Mouse (Mus musculus): ENCODE data around the gene Tex19.2.
A peak's percentile ranks its signal among the peaks of the same experiment; 100 is the strongest.

Tex19.2 gene

GRCm38 (mm10) chr11:121118577-121118976 is at the start of gene Tex19.2:
Gene Tex19.2 (minus strand): TSS chr11:121118677.
- DNase-seq (ENCODE audit: low spot score in 2 of 2), result no peak

- no peak for DNase-seq (ENCODE audit: low spot score in 2 of 2)
These were observed 45.3 kb upstream of the Tex19.2 start for GRCm38 (mm10) chr11:121163751-121164150.

- DNase-seq (ENCODE audit: low spot score in 2 of 2), result no peak
These were observed 42.3 kb upstream of the Tex19.2 start for GRCm38 (mm10) chr11:121160636-121161346.

GRCm38 (mm10) chr11:121159971-121160370 is 41.5 kb upstream of the Tex19.2 start, which contains the start of gene Uts2r:
Gene Uts2r (plus strand): TSS chr11:121160271.
- no peak for DNase-seq (ENCODE audit: low spot score in 2 of 2)

DNA sequence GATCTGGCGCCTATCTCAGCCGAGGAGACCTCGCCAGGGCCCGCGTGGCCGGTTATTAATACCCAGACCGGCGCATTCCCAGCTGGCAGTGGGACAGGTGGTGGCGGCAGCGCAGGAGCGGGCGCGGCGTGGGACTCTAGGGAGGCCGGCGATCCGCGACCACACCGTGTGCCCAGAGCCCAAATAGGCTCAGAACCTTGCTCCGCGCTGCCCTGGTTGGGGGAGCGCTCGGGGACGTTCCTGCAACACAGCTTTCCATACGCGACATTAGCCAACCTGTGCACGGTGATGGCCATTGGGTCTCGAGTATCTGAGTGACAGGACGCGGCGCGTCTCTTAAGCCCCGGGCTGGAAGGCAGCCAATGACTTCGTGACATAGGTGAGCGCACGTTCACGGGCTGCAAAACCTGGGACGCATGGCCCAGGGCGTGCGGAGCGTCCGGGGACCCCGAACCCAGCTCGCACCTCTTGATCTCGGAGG is 38.0 kb upstream of the Tex19.2 start:
- DNase-seq (ENCODE audit: low spot score in 2 of 2), result no peak

- DNase-seq (ENCODE audit: low spot score in 2 of 2), result no peak
These were observed 35.7 kb upstream of the Tex19.2 start for GRCm38 (mm10) chr11:121154203-121154602.

DNA sequence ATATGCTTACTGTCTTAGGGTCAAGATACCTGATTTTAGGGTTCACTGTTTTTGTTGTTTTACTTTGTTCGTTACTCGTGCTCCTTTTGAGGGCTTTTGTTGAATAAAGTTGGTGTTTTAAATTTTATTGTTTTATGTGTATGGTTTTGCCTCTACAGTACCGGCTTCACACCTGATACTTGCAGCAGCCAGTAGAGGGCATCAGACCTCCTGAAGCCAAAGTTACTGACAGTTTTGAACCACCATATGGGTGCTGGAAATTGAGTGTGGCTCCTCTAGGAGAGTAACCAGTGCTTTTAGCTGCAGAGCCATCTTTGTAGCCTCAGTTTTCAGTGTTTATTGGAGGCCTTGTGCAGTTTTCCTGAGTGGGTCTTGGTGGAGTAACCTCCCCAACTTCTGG is 29.7 kb upstream of the Tex19.2 start:
- DNase-seq (ENCODE audit: low spot score in 2 of 2), result no peak

DNA sequence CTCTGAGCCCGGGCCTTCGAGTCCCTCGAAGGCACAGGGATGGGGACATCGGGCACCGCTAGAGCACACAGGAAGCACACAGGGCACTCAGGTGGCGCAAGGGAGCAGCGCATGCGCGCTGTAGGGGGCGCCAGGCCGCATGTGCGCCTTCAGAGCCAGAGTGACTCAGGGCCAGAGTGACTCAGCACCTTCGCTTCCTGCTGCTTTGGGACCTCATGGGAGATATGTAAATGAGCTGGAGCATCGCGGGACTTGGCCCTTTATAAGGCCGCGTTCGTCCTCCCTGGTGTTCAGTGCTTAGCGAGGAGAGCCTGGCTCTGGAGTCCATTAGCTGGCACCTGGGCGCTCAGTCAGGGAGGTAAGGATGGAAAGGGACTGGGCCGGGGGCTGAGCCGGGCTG is 27.4 kb upstream of the Tex19.2 start, which contains the start of gene Tex19.1:
Gene Tex19.1, plus strand, starts transcription at position 279 of the 400 bp plus-strand sequence.
- no peak for DNase-seq (ENCODE audit: low spot score in 2 of 2)

DNA sequence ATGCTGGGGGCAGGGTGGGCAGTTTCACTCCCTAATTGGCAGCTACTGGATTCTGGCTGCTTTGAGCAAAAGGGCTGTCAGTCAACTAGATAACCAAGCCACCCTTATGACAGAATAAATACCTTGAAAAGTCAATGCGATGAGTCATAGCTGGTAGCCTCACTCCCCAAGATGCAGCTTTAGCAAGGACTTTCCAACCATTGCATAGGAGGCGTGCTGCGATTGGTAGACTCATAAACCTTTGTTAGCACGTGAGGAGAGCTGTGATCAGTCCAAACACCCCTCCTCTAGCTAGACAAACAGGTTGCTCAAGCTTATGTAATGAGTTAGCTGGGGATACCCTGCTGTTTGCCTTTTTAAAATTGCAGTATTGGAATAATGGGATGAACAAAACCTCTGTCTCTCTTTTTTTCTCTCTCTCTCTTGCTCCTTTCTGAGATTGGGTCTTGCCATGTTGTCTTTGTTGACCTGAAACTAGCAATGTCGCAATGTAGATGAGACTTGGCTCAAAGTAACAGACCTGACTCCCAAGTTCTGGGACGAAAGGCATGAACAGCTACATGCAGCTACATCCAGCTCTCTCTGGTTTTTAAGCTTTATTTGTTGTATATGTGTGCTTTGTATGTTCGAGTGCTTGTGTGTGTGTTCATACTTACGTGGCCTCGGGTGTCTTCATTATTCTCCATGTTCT is 25.0 kb upstream of the Tex19.2 start:
- no peak for DNase-seq (ENCODE audit: low spot score in 2 of 2)

DNA sequence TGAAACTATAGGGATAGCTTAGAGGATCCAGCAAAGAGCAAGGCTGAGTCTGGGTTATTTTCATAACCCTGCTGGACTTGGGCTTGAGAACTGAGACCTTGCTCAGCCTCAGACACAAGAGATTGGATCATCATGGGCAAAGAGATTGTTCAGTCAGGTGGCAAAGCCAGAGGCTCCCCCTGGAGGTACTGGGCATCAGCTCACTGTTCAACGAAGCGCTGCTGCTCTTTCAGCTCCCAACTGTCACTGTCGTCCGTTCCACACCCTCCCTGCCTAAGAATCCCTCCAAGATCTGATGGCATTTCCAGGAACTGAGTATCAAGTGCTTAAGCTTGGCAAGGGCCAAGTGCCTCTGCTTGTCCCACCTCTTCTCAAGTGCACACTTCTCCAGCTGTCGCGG is 20.3 kb upstream of the Tex19.2 start:
- DNase-seq (ENCODE audit: low spot score in 2 of 2), result no peak

DNA sequence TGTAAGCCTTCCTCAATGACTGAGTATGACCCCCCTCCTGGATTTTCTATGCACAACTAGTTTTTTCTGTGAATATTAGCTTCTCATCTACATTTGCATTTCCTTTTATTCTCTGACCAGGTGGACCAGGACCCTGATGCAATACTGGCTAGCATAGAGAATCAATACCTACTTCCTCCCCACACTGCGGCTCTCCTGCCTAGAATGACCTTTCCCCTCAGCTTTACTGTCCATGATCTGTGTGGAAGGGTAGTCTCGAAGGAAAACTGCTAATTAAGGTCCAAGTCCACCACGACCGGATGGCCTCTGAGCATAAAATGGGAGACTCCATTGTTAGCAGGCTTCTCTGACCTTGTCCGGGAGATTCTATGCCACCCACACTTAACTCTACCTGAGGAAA is 19.2 kb upstream of the Tex19.2 start:
- DNase-seq (ENCODE audit: low spot score in 2 of 2), result no peak

DNA sequence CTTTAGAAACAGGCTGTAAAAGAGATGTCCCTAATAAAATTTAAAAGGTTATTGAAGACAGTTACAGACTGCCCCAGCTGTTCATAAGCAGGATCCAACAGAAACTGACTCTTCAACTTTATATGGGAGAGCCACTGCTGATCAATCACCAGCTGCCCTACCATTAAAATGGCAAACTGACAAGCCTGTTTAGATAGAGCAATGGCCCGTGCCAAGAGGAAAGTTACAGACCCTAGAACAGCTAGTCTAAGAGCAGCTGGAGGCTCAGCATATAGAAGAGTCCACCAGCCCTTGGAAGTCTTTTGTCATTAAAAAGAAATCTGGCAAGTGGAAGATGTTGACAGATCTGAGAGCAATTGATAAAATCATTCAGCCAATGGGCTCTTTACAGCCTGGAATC is 16.1 kb upstream of the Tex19.2 start:
- no peak for DNase-seq (ENCODE audit: low spot score in 2 of 2)

DNA sequence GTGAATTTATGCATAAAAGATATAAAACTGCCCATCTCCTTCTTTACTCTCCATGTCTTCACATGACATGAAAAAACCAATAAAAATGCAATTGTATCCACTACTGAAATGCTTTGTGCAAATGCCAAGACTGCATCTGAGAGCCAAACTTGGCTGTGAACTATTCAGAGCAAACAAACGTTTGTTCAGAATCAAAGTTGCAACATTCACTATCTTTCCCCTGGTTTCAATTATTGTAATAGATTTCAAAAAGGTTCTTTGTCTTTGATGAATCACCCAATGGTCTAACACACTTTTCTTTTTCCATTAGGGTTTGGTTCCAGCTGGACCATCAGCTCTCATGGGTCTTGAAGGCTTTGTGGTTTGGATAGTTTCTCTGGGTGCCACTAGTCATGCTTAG is 11.1 kb upstream of the Tex19.2 start:
- no peak for DNase-seq (ENCODE audit: low spot score in 2 of 2)

DNA sequence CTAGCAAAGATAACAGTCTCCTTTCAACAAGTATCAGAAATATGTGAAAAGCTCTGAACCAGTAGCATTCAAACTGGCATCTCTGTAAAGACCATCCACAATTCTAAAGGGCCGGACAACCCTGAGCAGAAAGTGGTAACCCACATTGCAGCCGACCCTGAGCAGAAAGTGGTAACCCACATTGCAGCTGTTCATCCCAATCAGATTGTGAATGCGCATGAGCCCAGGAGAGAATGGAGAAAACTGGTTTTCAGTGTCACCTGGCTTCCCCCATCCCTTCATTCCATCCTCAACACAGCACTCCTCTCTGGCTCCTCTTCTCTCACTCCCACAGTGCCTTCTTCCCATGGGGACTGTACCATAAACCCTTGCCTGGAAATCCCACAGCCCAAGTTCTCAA is 9.0 kb upstream of the Tex19.2 start:
- DNase-seq (ENCODE audit: low spot score in 2 of 2), result no peak

GRCm38 (mm10) chr11:121126395-121126794 is 7.9 kb upstream of the Tex19.2 start:
- DNase-seq (ENCODE audit: low spot score in 2 of 2), result peak in 1 of 2 experiments; percentile 26

- no peak for DNase-seq (ENCODE audit: low spot score in 2 of 2)
These were observed 7.2 kb upstream of the Tex19.2 start for GRCm38 (mm10) chr11:121125522-121126172.

DNA sequence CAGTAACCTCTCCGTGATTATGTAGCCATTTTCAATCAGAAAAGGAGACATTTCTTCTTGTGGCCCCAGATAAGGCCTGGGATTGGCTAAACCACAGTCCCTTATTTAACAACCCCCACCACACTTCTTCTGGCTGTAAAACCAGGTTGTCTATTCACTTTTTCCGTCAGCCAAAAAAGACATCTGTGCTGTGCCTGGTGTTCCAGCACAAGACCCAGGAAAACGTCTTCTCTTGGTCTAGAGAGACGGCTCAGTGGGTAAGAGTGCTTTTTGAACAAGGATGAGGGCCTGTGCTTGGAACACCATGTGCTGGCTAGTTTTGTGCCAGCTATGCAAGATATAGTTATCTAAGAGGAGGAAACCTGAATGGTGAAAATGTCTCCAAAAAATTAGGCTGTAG is 5.0 kb upstream of the Tex19.2 start:
- no peak for DNase-seq (ENCODE audit: low spot score in 2 of 2)

DNA sequence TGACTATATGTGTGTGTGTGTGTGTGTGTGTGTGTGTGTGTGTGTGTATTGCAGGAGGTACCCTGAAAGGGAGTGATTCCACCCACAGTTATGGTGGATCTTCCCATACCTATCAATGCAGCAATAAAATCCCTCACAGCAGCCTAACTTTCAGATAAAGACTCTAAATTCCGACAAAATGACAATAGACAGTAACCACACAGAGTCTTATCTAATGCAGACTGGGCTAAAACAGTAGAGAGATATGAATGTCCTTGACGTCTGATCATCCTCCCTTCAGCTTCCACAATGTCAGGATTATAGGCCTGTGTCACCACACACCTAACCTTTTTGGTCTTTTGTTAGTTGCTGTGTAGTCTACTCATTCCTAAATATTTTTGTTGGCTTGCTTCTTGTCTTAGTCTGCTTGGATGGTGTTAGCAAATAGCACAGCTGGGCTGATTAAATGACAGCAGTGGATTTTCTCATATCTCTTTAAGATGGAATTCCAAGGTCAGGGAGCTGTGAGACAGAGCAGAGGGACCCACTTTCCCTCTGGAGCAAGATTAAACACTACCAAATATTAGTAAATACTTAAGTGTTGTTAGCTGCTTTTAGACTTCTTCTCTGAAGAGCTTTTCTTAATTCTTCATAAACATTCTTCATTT is 3.7 kb upstream of the Tex19.2 start:
- no peak for DNase-seq (ENCODE audit: low spot score in 2 of 2)

DNA sequence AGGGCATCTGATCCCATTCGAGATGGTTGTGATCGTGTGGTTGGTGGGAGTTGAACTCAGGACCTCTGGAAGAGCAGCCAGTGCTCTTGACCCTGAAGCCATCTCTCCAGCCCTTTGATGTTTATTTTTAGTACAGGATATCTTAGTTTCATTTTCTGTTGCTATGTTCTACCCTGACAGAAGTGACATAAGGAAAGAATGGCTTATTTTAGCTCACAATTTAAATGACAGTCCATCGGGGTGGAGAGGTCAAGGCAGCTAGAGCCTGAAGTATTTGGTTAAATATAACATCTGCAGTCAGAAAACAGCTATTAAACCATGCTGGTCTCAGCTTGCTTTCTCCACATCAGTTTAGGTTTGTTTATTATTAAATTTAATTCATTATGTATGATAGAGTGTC is 2.7 kb upstream of the Tex19.2 start:
- DNase-seq (ENCODE audit: low spot score in 2 of 2), result no peak

DNA sequence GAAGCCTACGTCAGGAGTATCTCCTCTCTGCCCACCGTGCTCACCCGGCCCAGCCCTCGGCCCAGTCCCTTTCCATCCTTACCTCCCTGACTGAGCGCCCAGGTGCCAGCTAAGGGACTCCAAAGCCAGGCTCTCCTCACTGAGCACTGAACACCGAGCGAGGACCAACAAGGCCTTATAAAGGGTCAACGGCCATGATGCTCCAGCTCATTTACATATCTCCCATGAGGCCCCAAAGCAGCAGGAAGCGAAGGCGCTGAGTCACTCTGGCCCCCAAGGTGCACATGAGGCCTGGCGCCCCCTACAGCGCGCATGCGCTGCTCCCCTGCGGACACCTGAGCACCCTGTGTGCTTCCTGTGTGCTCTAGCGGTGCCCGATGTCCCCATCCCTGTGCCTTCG is 371 bp downstream of the Tex19.2 start:
- no peak for DNase-seq (ENCODE audit: low spot score in 2 of 2)

DNA sequence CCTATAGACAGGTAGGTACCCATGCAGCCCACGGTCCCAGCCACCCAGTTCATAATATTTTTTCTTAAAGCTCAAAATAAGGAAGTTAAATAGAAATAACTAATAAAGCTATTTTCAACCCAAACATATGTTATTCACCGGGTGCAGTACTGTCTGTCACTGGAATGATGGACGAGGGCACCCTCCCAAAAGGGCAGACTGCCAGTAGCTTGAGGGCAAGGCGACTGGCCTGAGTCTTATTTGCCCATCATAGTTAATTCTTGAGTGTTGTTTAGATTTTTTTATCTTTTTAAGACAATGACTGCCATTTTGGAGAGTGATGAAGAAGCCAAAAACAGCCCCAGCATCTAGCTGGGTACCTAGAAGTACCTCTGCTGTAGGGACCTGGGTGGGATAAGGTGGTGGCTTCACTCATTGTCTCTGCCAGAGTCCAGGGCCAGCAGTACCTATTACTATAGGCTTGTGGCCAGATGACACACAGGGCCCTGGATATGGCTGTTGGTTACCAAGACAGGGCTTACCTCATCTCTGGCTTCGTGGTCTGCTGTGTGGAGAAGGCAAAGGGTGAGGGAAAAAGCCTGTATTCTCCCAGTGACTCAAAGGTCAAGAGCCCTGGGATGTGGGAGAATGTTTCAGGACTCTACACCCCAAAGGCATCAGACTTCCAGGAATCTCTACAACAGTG is 6.2 kb downstream of the Tex19.2 start:
- DNase-seq (ENCODE audit: low spot score in 2 of 2), result no peak

- no peak for DNase-seq (ENCODE audit: low spot score in 2 of 2)
These were observed 6.9 kb downstream of the Tex19.2 start for GRCm38 (mm10) chr11:121111601-121112000.

Measured in thymus, postnatal 10 days (tissue).